Mouse (Mus musculus) left cerebral cortex, adult 2 months (tissue): ENCODE data around the gene 1700017N19Rik. TPM values are rescaled to one million over a fixed set of nuclear protein-coding genes. Genes with fewer than 3 reads are reported as not detected.

Experiments used
- DNase-seq, 2 experiments: peaks; one replicate each; pipeline ENCODE4 v3.0.0; 2021 to 2022; ENCODE audit warnings: low spot score in 2 of 2, mixed read lengths in 1 of 2; ENCODE audit errors: extremely low spot score in 1 of 2
- H3K27ac ChIP-seq: fragments of 200-600 bp; 2 replicates; pipeline ENCODE4 v1.8.1; 2022
- H3K4me3 ChIP-seq: fragments of 200-600 bp; 2 replicates; pipeline ENCODE4 v1.8.1; 2022
- CTCF ChIP-seq: fragments of 200-600 bp; IDR thresholded peaks from 2 replicates; pipeline ENCODE4 v1.8.1; 2022; ENCODE audit warnings: antibody characterized with exemption, mild to moderate bottlenecking, moderate library complexity
- intact Hi-C: fragments of 180-260 bp; cut with DNase I; formaldehyde crosslinking; loops from one replicate; pipeline ENCODE4 v1.15.1; 2025
- total RNA-seq, 2 experiments: library from RNA; stranded (reverse); gene quantifications; 2 replicates each; pipeline ENCODE4 v1.2.3; 2021

1700017N19Rik gene
- total RNA-seq, 2 experiments from 2014 or later: not detected

DNA sequence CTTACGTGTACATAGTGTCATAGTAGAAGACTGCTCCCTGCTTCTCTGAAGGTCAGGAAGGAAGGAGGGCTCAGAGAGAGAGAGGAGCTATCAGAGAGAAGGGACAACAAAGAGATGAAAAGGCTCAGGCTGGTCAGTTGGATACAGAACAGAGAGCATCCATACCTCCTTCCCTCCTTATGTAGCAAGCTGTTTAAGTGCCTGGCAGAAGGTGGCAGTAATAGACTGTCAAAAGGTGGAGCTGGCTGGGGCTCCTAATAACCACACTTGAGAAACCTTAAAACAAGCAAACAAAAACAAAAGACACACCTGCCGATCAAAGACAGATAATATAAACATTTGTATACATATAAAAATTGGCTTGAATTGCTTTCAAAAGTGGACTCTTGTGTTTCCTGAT is 14.0 kb downstream of the 1700017N19Rik start:
- Histone ChIP-seq H3K4me3 (no peak overlapping the region), H3K27ac (no peak overlapping the region)
- DNase-seq: no peak
- peak; percentile 31 for TF ChIP-seq CTCF
- intact Hi-C loops: no loop called here

DNA sequence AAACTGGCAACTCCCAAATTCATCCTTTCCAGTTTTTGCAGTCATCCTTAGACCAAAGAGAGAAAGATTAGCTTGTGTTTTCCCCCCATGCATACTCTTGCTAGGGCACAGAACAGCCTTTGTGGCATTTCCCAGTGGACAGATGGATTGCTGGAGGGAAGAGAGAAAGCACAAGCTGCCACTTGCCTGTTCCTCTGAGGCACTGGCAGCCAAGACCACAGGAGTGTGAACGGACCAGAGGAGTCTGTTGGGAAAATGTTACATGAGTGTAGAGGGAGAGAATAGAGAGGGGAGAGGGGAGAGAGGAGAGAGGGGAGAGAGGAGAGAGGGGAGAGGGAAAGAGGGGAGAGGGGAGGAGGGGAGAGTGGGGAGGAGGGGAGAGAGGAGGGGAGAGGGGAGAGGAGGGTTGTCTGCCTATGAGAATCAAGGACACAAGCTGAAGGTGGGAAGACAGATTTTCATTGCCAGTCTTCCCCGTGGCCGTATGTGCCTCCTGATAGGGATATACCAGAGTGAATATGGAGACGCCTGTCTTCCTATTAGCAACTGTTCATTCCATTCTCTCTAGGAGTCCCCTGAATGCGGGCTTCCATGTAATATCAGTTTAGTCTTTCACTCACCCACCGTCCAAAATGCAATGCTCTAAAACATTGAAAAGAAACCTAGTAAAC is 27.1 kb downstream of the 1700017N19Rik start:
- Histone ChIP-seq H3K4me3 (no peak overlapping the region), H3K27ac (no peak overlapping the region)
- no peak for DNase-seq
- TF ChIP-seq CTCF: no peak
- intact Hi-C loops: no loop called here

DNA sequence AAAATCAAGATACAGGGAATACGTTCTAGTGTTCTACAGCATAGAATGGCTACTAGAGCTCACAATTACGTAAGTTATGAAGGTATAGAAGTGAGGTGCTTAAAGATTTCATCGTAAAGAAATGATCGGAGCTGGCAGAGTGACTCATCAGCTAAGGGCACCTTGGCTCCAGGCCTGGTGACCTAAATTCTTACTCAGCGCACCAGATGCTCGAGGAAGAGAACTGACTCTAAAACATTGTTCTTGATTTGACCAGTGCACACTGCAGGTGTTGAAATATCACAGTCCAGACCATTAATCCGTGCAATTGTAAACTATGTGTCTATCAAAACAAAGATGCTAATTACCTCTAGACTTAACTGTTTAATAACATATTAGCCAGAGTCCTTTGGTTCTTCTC is 29.2 kb downstream of the 1700017N19Rik start:
- intact Hi-C loops: no loop called here
- no peak for DNase-seq
- no peak for TF ChIP-seq CTCF
- no peak overlapping the region for H3K27ac ChIP-seq
- H3K4me3 ChIP-seq: no peak overlapping the region

DNA sequence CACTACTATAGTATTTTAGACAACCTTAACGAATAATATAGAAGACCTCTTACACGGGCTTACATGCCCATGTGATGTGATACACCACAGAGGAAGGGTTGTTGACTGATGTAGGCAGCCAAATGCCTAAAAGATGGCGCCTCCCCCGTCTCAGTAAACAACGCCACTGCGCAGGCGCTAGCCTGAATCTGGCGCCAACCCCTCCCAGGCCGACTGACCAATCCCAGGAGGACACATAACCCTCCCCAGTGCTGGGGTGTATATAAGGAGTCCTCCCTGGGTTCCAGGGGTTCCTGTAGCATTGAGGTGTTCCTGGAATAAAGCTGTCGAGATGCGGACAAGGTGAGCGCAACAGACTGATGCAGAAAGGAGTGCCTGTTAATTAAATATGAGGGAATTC is 29.8 kb downstream of the 1700017N19Rik start:
- Histone ChIP-seq H3K27ac (no peak overlapping the region), H3K4me3 (no peak overlapping the region)
- no peak for TF ChIP-seq CTCF
- intact Hi-C loops: no loop called here
- DNase-seq: no peak

DNA sequence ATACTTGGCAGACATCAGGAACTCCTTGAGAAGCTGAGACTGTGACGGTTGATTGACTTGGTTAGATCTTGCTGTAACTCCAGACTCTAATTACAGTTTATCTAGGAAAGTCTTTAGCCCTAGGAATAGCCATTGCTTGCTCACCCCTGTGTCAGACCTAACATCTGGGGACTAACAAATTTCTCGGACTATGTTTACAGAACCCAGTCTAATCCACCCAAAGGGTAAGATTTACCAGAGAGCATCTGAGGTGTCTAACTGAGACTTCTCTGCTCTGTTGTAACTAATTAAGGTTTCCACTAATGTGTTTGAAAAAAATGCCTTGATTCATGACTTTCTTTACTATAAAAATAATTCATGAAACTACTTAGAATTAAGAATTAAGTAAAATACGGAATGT is 32.2 kb downstream of the 1700017N19Rik start:
- DNase-seq: no peak
- no peak overlapping the region for H3K4me3 ChIP-seq
- intact Hi-C loops: no loop called here
- H3K27ac ChIP-seq: no peak overlapping the region
- TF ChIP-seq CTCF: no peak

DNA sequence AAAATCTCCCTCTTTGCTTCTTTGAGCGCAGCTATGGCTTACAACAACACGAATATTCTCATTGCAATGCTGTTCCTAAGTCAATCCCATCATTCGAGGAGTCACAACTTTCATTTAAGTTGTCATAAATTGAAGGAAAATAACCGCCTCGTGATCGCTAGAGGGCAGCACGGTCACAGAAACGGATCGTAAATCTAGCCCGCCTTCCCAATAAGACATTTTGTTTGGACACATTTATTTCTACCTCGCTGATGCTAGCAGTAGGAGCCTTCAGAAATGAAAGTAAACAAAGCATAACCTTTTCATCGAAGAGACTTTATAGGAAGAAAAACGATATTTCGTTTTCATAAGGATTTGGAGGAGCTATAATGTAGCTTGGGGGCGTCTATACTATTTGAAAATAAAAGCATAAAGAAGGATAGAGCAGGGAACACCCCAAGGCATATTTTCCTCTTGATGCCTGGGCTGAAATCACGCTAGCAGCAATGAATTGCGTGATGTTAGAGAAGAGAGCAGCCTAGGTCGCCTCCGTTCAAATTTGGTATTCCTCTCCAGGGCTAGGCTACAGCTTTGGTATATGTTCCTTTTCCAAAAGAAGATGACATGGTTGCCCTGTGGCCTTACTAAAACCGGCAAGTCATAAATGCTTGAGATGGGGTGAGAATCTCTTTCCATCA is 39.6 kb downstream of the 1700017N19Rik start:
- peak; percentile 53 to 64 for DNase-seq
- peak; percentile 75 for TF ChIP-seq CTCF
- peak overlapping the region; percentile 40 for H3K4me3 ChIP-seq
- intact Hi-C loops: loop anchor here (1.0 to 5.0 kb wide), 4 partner anchors 112 to 1815 kb away; no protein-coding TSS in a partner anchor
- H3K27ac ChIP-seq: peak overlapping the region; percentile 40; the same call in 1 of the 2 replicates

DNA sequence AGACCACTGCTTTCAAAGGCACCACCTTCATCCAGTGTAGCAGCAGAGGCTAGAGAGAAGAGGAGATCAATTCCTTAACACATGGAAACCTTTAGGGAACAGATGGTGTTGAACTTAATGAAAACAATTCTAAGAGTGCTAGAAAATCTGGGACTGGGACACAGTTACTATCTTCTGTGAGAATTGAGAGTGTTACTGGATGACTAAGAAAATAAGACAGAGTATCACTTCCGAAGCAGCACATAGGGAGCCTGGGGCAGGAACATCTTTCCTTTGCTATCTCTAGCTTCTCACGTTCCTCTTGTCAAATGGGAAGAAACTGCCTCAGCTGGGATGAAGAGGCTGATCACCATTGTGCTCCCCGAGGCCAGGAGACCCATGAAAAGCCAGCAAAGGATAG is 52.6 kb downstream of the 1700017N19Rik start:
- TF ChIP-seq CTCF: no peak
- intact Hi-C loops: no loop called here
- no peak for DNase-seq
- no peak overlapping the region for H3K4me3 ChIP-seq
- no peak overlapping the region for H3K27ac ChIP-seq

DNA sequence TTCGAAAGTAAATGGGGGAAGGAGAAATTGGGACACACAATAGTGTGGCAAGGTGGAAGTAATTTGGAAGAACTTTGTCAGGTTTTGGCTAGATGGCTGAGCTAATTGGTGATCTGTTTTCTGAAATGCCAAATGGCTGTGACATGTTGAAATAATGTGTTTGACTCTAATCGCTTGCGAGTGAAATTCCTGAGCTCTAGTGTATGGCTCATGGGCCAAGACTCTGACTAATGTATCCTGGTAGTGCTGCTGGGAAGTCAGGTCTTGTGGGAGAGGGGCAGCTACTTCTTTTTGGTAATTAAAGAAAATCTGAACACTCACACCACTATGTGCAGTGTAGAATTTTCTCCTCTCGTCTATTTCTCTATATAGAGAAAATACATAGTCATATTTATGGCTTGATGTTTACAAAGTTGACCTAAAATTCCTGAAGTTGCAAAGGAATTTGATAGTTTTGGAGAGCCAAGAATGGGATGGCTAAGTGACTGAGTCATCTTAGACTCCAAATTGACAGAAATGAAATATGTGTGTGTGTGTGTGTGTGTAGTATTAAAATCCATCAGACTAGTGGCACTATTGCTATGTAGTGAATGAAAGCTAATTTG is 55.1 kb downstream of the 1700017N19Rik start:
- intact Hi-C loops: no loop called here
- Histone ChIP-seq H3K27ac (no peak overlapping the region), H3K4me3 (no peak overlapping the region)
- no peak for DNase-seq
- TF ChIP-seq CTCF: no peak

DNA sequence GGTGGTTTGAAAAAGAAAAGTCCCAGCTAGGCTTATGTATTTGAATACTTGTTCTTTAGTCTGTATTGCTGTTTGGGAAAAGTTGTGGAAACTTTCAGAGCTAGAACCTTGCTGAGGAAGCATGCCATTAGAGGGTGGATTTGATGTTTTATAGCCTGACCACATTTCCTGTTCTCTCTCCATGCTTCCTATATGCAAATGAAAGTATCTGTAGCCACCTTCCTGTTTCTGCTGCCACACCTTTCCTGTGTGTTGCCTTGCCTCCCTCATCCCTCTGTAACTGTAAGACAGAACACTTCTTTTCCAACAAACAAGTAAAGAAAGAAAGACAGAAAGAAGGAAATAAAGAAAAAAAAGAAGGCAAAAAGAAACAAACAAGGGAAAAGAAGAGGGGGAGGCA is 63.9 kb downstream of the 1700017N19Rik start:
- intact Hi-C loops: no loop called here
- H3K27ac ChIP-seq: no peak overlapping the region
- no peak overlapping the region for H3K4me3 ChIP-seq
- DNase-seq: no peak
- no peak for TF ChIP-seq CTCF

DNA sequence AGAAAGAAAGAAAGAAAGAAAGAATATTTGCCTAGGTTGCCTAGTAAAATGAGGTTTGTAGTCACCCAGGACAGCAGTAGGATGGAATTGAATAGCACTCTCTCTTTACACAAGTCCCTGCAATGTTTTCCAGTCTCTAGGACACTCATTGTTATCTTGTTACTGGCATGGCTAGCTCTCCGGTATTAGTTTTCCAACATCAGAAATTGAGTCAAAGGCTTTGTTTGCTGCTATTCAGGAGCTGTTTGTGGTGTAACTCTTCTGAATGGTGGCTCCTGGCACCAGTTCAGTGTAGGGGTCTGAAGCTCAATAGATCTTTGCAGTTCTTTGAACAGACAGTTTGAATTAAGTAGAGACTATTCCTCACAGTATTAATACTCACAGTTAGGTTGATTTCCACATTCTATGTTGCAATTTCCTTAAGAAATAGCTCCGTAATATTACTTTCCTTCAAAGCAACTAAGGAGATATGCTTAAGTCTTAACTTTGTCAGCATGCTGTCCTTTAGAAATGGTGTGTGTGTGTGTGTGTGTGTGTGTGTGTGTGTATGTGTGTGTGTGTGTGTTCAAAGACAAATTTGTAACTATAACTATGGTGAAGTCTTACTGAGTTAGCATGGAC is 71.8 kb downstream of the 1700017N19Rik start:
- TF ChIP-seq CTCF: no peak
- DNase-seq: no peak
- H3K27ac ChIP-seq: no peak overlapping the region
- intact Hi-C loops: no loop called here
- H3K4me3 ChIP-seq: no peak overlapping the region

Other genes with a start within 250 kb of the 1700017N19Rik start
- gene Gm4302, start 249.6 kb upstream of the 1700017N19Rik start, total RNA-seq: not detected
- not detected for gene Gm4303, start 244.5 kb upstream of the 1700017N19Rik start, total RNA-seq
- gene Gm4305, start 239.4 kb upstream of the 1700017N19Rik start, total RNA-seq: not detected
- not detected for gene Gm4307, start 229.1 kb upstream of the 1700017N19Rik start, total RNA-seq
- gene Gm4312, start 207.9 kb upstream of the 1700017N19Rik start, total RNA-seq: not detected
- gene Tmtc3, start 103.1 kb upstream of the 1700017N19Rik start, total RNA-seq: 10 to 100 TPM; 12.5 to 14.7 TPM
- gene Cep290, start 102.9 kb upstream of the 1700017N19Rik start, total RNA-seq: 10 to 100 TPM; 17.9 to 19.0 TPM
- 10 to 100 TPM; 21.6 to 22.0 TPM for gene 4930430F08Rik, start 61 bp upstream of the 1700017N19Rik start, total RNA-seq